Mouse (Mus musculus): ENCODE results near the gene Atp1a1. TPM values are rescaled to one million over a fixed set of nuclear protein-coding genes. Genes with fewer than 3 reads are reported as not detected.

The Atp1a1 gene
- polyA plus RNA-seq, 1 experiment from 2014 or later, result 59.8 TPM

DNA sequence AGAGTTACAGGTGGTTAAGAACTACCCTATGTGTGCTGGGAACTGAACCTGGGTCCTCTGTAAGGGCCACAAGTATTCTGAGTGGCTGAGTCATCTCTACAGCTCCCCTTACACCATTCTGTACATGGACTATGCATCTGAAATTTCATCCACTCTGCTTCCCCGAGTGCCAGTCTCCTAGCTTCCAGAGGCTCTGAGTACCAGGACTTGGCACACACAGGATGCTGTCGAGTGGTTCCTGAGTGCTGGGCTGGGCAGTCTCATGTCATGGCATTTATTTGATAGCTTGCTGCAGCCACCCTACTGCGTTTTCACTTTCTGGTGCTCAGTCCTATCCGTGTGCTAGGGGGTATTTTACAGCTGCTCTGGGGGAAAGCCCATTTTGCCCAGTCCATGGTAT is 35.9 kb downstream of the Atp1a1 start:
- WGBS, result 86% methylated on average over 4 of the region's 4 CpGs
- Histone ChIP-seq H3K4me2 (replicated peaks) (no peak overlapping the region), H3K4me1 (peaks cover 18% of the 10 kb centered on the region), H3K27ac (no peak overlapping the region), H3K9me3 (no peaks in the 10 kb centered on the region), H3K9ac (no peak overlapping the region), H3K27me3 (no peaks in the 10 kb centered on the region), H3K4me3 (no peak overlapping the region), H3K36me3 (no peaks in the 10 kb centered on the region)
- no peak for ATAC-seq (ENCODE audit: insufficient number of reproducible peaks, insufficient read depth, low FRiP score, low TSS enrichment)

GRCm38 (mm10) chr3:101564011-101564410 is 40.5 kb downstream of the Atp1a1 start:
- 96% methylated on average over 2 of the region's 2 CpGs for WGBS

DNA sequence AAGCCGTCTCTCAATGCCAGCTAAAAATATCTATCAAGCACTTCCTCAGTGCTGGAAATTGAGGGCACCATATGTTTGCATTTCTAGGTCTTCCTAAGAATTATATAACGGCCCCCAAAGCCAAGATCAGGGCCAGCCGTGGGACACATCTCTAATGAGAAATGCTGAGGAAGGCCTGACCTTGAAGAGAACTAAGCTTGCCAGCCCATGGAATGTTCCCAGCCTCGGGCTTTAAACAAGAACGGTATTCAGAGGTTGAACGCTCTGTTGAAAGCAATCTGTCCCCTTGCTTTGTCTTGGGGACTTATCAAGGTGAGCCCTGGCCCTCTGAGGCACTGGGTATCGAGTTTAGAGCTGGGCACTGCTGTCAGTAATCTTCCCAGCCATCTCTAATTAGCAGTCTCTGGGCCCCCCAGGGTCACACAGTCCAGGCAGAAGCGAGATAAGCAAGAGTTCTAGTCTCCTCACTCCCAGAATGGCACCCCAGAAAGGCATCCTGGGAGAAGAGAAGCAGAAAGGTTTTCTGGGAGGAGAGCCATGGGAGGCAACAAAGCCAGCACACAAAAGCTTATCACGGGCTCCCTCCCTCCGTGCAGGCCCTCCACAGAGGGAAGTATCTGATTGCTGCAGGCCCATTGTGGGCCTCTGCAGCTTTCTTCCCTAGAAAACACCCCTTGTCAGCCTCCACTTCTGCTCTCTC is 41.8 kb downstream of the Atp1a1 start:
- H3K27ac ChIP-seq, result peak overlapping the region; percentile 63
- no peak for ATAC-seq (ENCODE audit: insufficient number of reproducible peaks, insufficient read depth, low FRiP score, low TSS enrichment)
- no peak overlapping the region for H3K9ac ChIP-seq
- WGBS, result 31% methylated on average over 10 of the region's 10 CpGs
- no peaks in the 10 kb centered on the region for H3K9me3 ChIP-seq
- peaks cover 10% of the 10 kb centered on the region; the same call in 1 of the 2 replicates for H3K4me1 ChIP-seq
- H3K4me3 ChIP-seq, result no peak overlapping the region
- H3K4me2 ChIP-seq (replicated peaks), result no peak overlapping the region
- H3K27me3 ChIP-seq, result no peaks in the 10 kb centered on the region
- no peaks in the 10 kb centered on the region for H3K36me3 ChIP-seq

More at GRCm38 (mm10) chr3:101564011-101564410, 40.5 kb downstream of the Atp1a1 start:
- Histone ChIP-seq H3K4me1 (peaks cover 10% of the 10 kb centered on the region; the same call in 1 of the 2 replicates), H3K4me2 (replicated peaks) (no peak overlapping the region), H3K27ac (no peak overlapping the region), H3K9me3 (no peaks in the 10 kb centered on the region), H3K27me3 (no peaks in the 10 kb centered on the region), H3K4me3 (no peak overlapping the region), H3K36me3 (no peaks in the 10 kb centered on the region), H3K9ac (no peak overlapping the region)
- ATAC-seq (ENCODE audit: insufficient number of reproducible peaks, insufficient read depth, low FRiP score, low TSS enrichment), result no peak

DNA sequence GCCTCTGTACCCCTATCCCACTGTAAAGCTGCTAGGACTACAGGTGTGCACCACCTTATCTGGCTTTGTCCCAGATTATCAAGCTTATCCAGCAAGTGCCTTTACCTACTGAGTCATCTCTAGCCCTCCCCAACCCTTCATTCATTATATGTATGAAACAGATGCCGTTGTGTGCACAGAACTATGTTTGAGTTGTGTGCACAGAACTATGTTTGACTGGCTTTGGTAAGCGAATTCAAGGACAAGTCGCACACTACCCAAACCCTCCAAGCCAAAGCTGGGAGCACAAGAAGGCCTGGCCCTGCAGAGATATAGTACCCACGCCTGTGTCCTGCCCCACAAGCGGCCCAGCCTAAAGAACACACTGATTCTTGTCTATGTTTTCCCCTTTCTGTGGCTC is 42.5 kb downstream of the Atp1a1 start:
- no peaks in the 10 kb centered on the region for H3K27me3 ChIP-seq
- no peak overlapping the region for H3K4me3 ChIP-seq
- H3K27ac ChIP-seq, result no peak overlapping the region
- ATAC-seq (ENCODE audit: insufficient number of reproducible peaks, insufficient read depth, low FRiP score, low TSS enrichment), result no peak
- no peaks in the 10 kb centered on the region for H3K36me3 ChIP-seq
- no peak overlapping the region for H3K4me2 ChIP-seq (replicated peaks)
- WGBS, result 88% methylated on average over 5 of the region's 5 CpGs
- H3K9ac ChIP-seq, result no peak overlapping the region
- H3K9me3 ChIP-seq, result no peaks in the 10 kb centered on the region
- H3K4me1 ChIP-seq, result peaks cover 10% of the 10 kb centered on the region; the same call in 1 of the 2 replicates

DNA sequence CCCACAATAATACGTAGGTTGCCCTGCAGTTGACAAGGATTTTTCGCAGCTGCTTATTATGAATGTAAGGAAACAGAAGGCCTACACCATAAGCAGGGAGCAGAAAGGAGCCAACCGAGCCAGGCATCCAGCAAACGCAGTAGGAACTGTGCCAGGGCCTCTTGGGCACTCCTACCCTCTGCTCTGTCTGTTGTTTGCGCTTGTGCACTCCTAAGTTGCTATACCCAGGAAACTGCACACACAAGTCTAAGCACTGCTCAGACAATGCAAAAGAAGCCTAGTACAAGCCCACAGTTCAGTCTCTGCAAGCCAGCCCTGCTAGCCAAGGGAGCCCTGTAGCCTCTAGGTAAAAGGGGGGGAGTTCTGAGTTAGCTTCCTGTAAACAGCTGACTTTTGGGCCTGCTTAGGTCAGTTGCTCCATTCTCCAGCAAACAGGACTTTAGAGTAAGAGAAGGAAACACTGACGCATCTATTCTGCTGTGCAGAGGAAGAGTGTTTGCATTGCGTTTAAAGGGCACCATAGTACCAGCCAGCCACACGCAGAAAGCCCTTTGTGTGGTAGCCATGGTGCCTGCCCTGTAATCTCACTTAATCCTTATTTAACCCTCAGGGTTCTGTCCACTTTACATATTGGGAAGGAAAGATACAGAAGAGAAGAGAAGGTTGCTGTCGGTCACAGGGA is 43.5 kb downstream of the Atp1a1 start:
- no peak overlapping the region for H3K4me2 ChIP-seq (replicated peaks)
- H3K27ac ChIP-seq, result no peak overlapping the region
- no peaks in the 10 kb centered on the region for H3K36me3 ChIP-seq
- no peaks in the 10 kb centered on the region for H3K27me3 ChIP-seq
- H3K4me1 ChIP-seq, result peaks cover 10% of the 10 kb centered on the region; the same call in 1 of the 2 replicates
- H3K9ac ChIP-seq, result no peak overlapping the region
- no peaks in the 10 kb centered on the region for H3K9me3 ChIP-seq
- ATAC-seq (ENCODE audit: insufficient number of reproducible peaks, insufficient read depth, low FRiP score, low TSS enrichment), result no peak
- no peak overlapping the region for H3K4me3 ChIP-seq
- 62% methylated on average over 9 of the region's 9 CpGs for WGBS

DNA sequence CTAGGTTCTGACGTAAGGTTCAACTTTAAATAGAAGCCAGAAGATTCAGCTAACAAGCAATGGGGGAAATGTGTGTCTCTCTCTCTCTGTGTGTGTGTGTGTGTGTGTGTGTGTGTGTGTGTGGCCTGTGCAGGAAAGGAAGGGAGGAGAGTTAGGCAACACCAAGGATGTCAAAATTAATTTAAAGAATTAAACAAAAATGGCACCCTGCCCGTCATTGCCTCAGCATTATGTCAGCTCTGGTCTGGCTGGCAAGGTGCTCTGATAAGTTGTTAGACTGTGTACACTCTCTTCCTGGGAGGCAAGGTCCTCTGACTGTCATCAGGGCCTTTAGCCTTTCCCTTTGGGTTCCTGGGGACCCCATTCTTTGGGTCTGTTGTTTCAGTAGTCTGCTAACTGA is 47.8 kb downstream of the Atp1a1 start:
- no peaks in the 10 kb centered on the region for H3K36me3 ChIP-seq
- 84% methylated on average over 2 of the region's 2 CpGs for WGBS

GRCm38 (mm10) chr3:101552621-101553620 is 51.6 kb downstream of the Atp1a1 start:
- 68% methylated on average over 7 of the region's 7 CpGs for WGBS
- Histone ChIP-seq H3K4me3 (no peak overlapping the region), H3K9me3 (no peaks in the 10 kb centered on the region), H3K4me2 (replicated peaks) (no peak overlapping the region), H3K27ac (no peak overlapping the region), H3K36me3 (no peaks in the 10 kb centered on the region), H3K4me1 (peaks cover 16% of the 10 kb centered on the region), H3K9ac (no peak overlapping the region), H3K27me3 (no peaks in the 10 kb centered on the region)
- no peak for ATAC-seq (ENCODE audit: insufficient number of reproducible peaks, insufficient read depth, low FRiP score, low TSS enrichment)

More for the DNA sequence above, 47.8 kb downstream of the Atp1a1 start:
- Histone ChIP-seq H3K9ac (no peak overlapping the region), H3K4me2 (replicated peaks) (no peak overlapping the region), H3K9me3 (no peaks in the 10 kb centered on the region), H3K4me3 (no peak overlapping the region), H3K27ac (no peak overlapping the region), H3K4me1 (peaks cover 10% of the 10 kb centered on the region), H3K27me3 (no peaks in the 10 kb centered on the region)
- ATAC-seq (ENCODE audit: insufficient number of reproducible peaks, insufficient read depth, low FRiP score, low TSS enrichment), result no peak

- H3K4me2 ChIP-seq (replicated peaks), result peak overlapping the region; percentile 18; the same call in 1 of the 2 replicates
- H3K27me3 ChIP-seq, result no peaks in the 10 kb centered on the region
- 0 out of 2 replicates have a peak overlapping the region, but pooled peaks have one; percentile 23 for H3K27ac ChIP-seq
- peak overlapping the region; percentile 3; the same call in 1 of the 2 replicates for H3K9ac ChIP-seq
- 33% methylated on average over 26 of the region's 26 CpGs for WGBS
- peak; percentile 72 for ATAC-seq (ENCODE audit: insufficient number of reproducible peaks, insufficient read depth, low FRiP score, low TSS enrichment)
- H3K4me1 ChIP-seq, result peaks cover 16% of the 10 kb centered on the region
- H3K4me3 ChIP-seq, result no peak overlapping the region
- no peaks in the 10 kb centered on the region for H3K9me3 ChIP-seq
- H3K36me3 ChIP-seq, result no peaks in the 10 kb centered on the region
Measured at GRCm38 (mm10) chr3:101551457-101552230, 52.8 kb downstream of the Atp1a1 start.

DNA sequence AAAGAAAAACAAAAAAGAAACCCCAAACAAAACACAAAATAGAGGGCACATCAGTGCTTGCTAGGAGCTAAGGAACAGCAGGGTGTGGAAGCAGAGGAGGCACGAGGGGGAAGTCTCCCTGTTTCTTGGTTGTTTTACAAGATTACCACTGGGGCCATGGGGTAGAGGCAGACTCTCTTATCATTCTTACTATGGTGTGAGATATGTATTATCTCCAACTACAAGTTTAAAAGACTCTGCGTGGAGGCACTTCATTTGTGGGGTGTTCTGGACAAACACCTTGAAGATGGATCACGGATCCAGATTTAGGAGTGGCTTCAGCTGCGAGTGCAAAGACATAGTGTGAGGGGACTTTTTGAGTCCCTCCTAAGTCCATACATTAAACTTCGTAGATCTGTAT is 54.7 kb downstream of the Atp1a1 start:
- 83% methylated on average over 5 of the region's 5 CpGs for WGBS

DNA sequence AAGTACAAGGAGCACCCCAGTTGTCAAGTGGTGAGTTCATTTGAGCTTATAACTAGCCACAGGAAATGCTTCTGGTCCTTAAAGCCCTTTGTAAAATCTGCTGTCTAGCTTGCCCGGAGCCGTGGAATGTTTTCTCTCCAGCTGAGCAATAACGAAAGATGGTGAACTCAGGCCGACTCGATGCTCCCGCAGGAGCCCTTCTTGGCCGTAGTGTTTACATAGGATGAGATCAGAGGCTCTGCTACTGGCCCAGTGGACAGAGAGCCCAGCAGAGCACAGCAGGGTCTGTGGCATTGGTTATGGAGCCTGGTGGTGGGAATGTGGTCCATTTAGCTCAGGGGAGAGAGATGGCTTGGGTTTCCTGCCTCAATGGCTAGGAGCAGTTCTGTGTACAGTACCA is 60.4 kb downstream of the Atp1a1 start:
- no peak overlapping the region for H3K9ac ChIP-seq
- no peak overlapping the region for H3K4me3 ChIP-seq
- no peaks in the 10 kb centered on the region for H3K36me3 ChIP-seq
- no peak overlapping the region for H3K4me2 ChIP-seq (replicated peaks)
- H3K9me3 ChIP-seq, result no peaks in the 10 kb centered on the region
- WGBS, result 30% methylated on average over 7 of the region's 7 CpGs
- no peaks in the 10 kb centered on the region for H3K27me3 ChIP-seq
- peak overlapping the region; percentile 32; the same call in 1 of the 2 replicates for H3K27ac ChIP-seq
- ATAC-seq (ENCODE audit: insufficient number of reproducible peaks, insufficient read depth, low FRiP score, low TSS enrichment), result no peak
- H3K4me1 ChIP-seq, result no peaks in the 10 kb centered on the region

More for the DNA sequence above, 54.7 kb downstream of the Atp1a1 start:
- no peak overlapping the region for H3K27ac ChIP-seq
- ATAC-seq (ENCODE audit: insufficient number of reproducible peaks, insufficient read depth, low FRiP score, low TSS enrichment), result no peak
- H3K4me2 ChIP-seq (replicated peaks), result no peak overlapping the region
- no peaks in the 10 kb centered on the region for H3K36me3 ChIP-seq
- H3K27me3 ChIP-seq, result no peaks in the 10 kb centered on the region
- H3K9ac ChIP-seq, result no peak overlapping the region
- peaks cover 16% of the 10 kb centered on the region for H3K4me1 ChIP-seq
- H3K9me3 ChIP-seq, result no peaks in the 10 kb centered on the region
- H3K4me3 ChIP-seq, result no peak overlapping the region

- 72% methylated on average over 6 of the region's 6 CpGs for WGBS
- H3K4me1 ChIP-seq, result no peaks in the 10 kb centered on the region
- no peaks in the 10 kb centered on the region for H3K9me3 ChIP-seq
- H3K27me3 ChIP-seq, result no peaks in the 10 kb centered on the region; the same call in 1 of the 2 replicates
- no peak overlapping the region for H3K9ac ChIP-seq
- no peak for ATAC-seq (ENCODE audit: insufficient number of reproducible peaks, insufficient read depth, low FRiP score, low TSS enrichment)
- H3K27ac ChIP-seq, result no peak overlapping the region
- no peak overlapping the region for H3K4me3 ChIP-seq
- no peaks in the 10 kb centered on the region for H3K36me3 ChIP-seq
- H3K4me2 ChIP-seq (replicated peaks), result no peak overlapping the region
Measured at GRCm38 (mm10) chr3:101541571-101541970, 62.9 kb downstream of the Atp1a1 start.

Data from embryonic facial prominence, embryonic 12.5 days (tissue).